Mouse (Mus musculus) kidney, adult 2 months (tissue): ENCODE measurements around the gene Vamp5. TPM values are rescaled to one million over a fixed set of nuclear protein-coding genes. Genes with fewer than 3 reads are reported as not detected.

Experiments used
- DNase-seq: peaks from one replicate; pipeline ENCODE4 v3.0.0; 2021
- H3K27ac ChIP-seq: fragments of 200-500 bp; 2 replicates; pipeline ENCODE4 v1.5.1; 2012; ENCODE audit warnings: low read depth, low read length, control low read depth, inconsistent platforms; ENCODE audit not compliant: insufficient read depth
- H3K27me3 ChIP-seq: fragments of 200-500 bp; replicated peaks from 2 replicates; pipeline ENCODE4 v1.6.1; 2012; ENCODE audit warnings: mild to moderate bottlenecking, moderate library complexity, low read length, inconsistent platforms; ENCODE audit not compliant: control insufficient read depth, insufficient read depth
- H3K36me3 ChIP-seq: fragments of 200-500 bp; 2 replicates; pipeline ENCODE4 v1.6.1; 2012; ENCODE audit warnings: mild to moderate bottlenecking, moderate library complexity, low read length, inconsistent platforms; ENCODE audit not compliant: control insufficient read depth, insufficient read depth
- H3K4me1 ChIP-seq: fragments of 200-500 bp; 2 replicates; pipeline ENCODE4 v1.6.1; 2011; ENCODE audit warnings: low read length; ENCODE audit not compliant: control insufficient read depth, insufficient read depth
- H3K4me3 ChIP-seq: fragments of 200-500 bp; 2 replicates; pipeline ENCODE4 v1.5.1; 2011; ENCODE audit warnings: mild to moderate bottlenecking, low read depth, low read length, control low read depth; ENCODE audit not compliant: insufficient read depth
- CTCF ChIP-seq: fragments of 200-500 bp; conservative IDR thresholded peaks from 2 replicates; pipeline ENCODE4 v1.5.1; 2011; ENCODE audit warnings: low read depth, mild to moderate bottlenecking, control low read depth, low read length, moderate library complexity, mixed read lengths; ENCODE audit not compliant: insufficient read depth, insufficient read length
- POLR2A ChIP-seq: fragments of 200-500 bp; IDR thresholded peaks from one replicate; pipeline ENCODE4 v1.6.1; 2011; ENCODE audit warnings: low read depth, low read length, control low read depth
- WGBS: fragments of 180-500 bp; shearing (Covaris S2); methylation state at CpG from one replicate; pipeline ENCODE4 v1.1.7; 2018; 5-methylcytosine and 5-hydroxymethylcytosine counted together
- polyA plus RNA-seq: library from polyadenylated mRNA; depleted of rRNA; stranded (reverse); fragments of >200 nt; gene quantifications from 2 replicates; pipeline ENCODE4 v1.2.3, GENCODE M21; 2012

The Vamp5 gene
- polyA plus RNA-seq, 1 experiment = 60.1 TPM

- H3K27ac ChIP-seq = no peak overlapping the region
- TF ChIP-seq POLR2A (no peak), CTCF (no peak)
- H3K4me3 ChIP-seq = no peak overlapping the region
- H3K27me3 ChIP-seq = no peaks in the 10 kb centered on the region
- DNase-seq = no peak
- peaks cover 9% of the 10 kb centered on the region; the same call in 1 of the 2 replicates for H3K4me1 ChIP-seq
- H3K36me3 ChIP-seq = 0 out of 2 replicates have a peak, but pooled peaks cover 2% of the 10 kb centered on the region
- WGBS = 54% methylated on average over 7 of the region's 7 CpGs
These were observed 35.9 kb upstream of the Vamp5 start for GRCm38 (mm10) chr6:72415964-72416772.

- H3K27ac ChIP-seq = no peak overlapping the region
- H3K4me3 ChIP-seq = no peak overlapping the region
- no peak for DNase-seq
- TF ChIP-seq POLR2A = no peak
- TF ChIP-seq CTCF = no peak; the same call in 1 of the 2 replicates
- WGBS = 74% methylated on average over 5 of the region's 5 CpGs
- 0 out of 2 replicates have a peak, but pooled peaks cover 2% of the 10 kb centered on the region for H3K36me3 ChIP-seq
- H3K4me1 ChIP-seq = peaks cover 9% of the 10 kb centered on the region; the same call in 1 of the 2 replicates
- H3K27me3 ChIP-seq = no peaks in the 10 kb centered on the region
These were observed 34.9 kb upstream of the Vamp5 start for GRCm38 (mm10) chr6:72415181-72415580.

GRCm38 (mm10) chr6:72414076-72414756 lies 33.9 kb upstream of the Vamp5 start, which contains the start of gene Ggcx:
Gene Ggcx, plus strand, starts transcription at chr6:72414308.
- DNase-seq = peak; percentile 97
- Histone ChIP-seq H3K27me3 (no peaks in the 10 kb centered on the region), H3K4me3 (peak within 1 kb of the TSS; percentile 81), H3K36me3 (0 out of 2 replicates have a peak, but pooled peaks cover 2% of the 10 kb centered on the region), H3K27ac (peak within 1 kb of the TSS; percentile 53), H3K4me1 (peaks cover 9% of the 10 kb centered on the region; the same call in 1 of the 2 replicates)
- WGBS = under 1% methylated on average over 33 of the region's 33 CpGs
- TF ChIP-seq POLR2A (peak; percentile 64), CTCF (no peak)

DNA sequence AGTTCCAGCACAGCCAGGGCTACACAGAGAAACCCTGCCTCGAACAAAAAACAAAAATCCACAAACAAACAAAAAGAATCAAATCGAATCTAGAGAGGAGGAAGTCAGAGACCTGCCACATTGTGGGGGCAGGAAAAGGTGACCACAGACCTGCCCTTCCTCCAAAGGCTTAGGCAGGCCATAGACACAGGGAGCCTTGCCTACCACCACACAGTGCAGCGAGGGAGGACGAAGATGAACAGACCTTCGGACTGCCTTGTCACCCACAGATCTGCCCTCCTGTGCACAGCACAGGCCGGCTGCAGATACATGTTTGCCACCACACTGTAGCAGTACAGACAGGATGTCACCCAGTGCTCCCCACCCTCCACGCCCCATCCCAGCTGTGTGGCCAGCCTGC lies 30.2 kb upstream of the Vamp5 start:
- no peak overlapping the region for H3K4me3 ChIP-seq
- no peaks in the 10 kb centered on the region for H3K27me3 ChIP-seq
- TF ChIP-seq CTCF (no peak), POLR2A (no peak)
- WGBS = 70% methylated on average over 7 of the region's 7 CpGs
- H3K27ac ChIP-seq = no peak overlapping the region
- H3K36me3 ChIP-seq = no peaks in the 10 kb centered on the region
- DNase-seq = no peak
- H3K4me1 ChIP-seq = peaks cover 4% of the 10 kb centered on the region; the same call in 1 of the 2 replicates

GRCm38 (mm10) chr6:72410003-72410402 lies 29.7 kb upstream of the Vamp5 start:
- no peak for DNase-seq
- 22% methylated on average over 1 of the region's 1 CpGs for WGBS
- TF ChIP-seq CTCF (no peak), POLR2A (no peak)
- Histone ChIP-seq H3K36me3 (no peaks in the 10 kb centered on the region), H3K27ac (no peak overlapping the region), H3K27me3 (no peaks in the 10 kb centered on the region), H3K4me1 (peaks cover 4% of the 10 kb centered on the region; the same call in 1 of the 2 replicates), H3K4me3 (no peak overlapping the region)

GRCm38 (mm10) chr6:72409567-72409966 lies 29.3 kb upstream of the Vamp5 start:
- Histone ChIP-seq H3K4me3 (no peak overlapping the region), H3K4me1 (peaks cover 4% of the 10 kb centered on the region; the same call in 1 of the 2 replicates), H3K36me3 (no peaks in the 10 kb centered on the region), H3K27ac (no peak overlapping the region), H3K27me3 (no peaks in the 10 kb centered on the region)
- TF ChIP-seq POLR2A (no peak), CTCF (peak; percentile 54)
- peak; percentile 80 for DNase-seq
- 10% methylated on average over 3 of the region's 3 CpGs for WGBS

DNA sequence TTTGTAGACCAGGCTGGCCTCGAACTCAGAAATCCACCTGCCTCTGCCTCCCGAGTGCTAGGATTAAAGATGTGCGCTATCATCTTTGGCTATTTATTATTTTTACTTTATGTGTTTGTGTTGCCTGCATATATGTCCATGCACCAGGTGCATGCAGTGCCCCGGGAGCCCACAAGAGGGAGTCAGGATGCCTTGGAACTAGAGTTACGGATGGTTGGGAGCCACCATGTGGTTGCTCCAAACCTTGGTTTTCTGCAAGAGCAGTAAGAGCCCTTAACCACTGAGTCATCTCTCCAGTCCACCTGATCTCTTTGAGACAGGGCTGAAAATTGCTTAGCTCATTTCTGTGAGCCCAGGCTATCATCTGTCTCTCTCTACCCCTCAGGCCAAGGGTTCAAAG lies 26.9 kb upstream of the Vamp5 start:
- H3K27me3 ChIP-seq = no peaks in the 10 kb centered on the region
- no peaks in the 10 kb centered on the region for H3K4me1 ChIP-seq
- TF ChIP-seq CTCF = peak; percentile 99
- no peak for TF ChIP-seq POLR2A
- H3K4me3 ChIP-seq = no peak overlapping the region
- no peak overlapping the region for H3K27ac ChIP-seq
- H3K36me3 ChIP-seq = no peaks in the 10 kb centered on the region
- WGBS = 5% methylated on average over 5 of the region's 5 CpGs
- DNase-seq = peak; percentile 89
